Comparison of ENCODE assay signal across 8 mouse cellular contexts in the genomic region with DNA sequence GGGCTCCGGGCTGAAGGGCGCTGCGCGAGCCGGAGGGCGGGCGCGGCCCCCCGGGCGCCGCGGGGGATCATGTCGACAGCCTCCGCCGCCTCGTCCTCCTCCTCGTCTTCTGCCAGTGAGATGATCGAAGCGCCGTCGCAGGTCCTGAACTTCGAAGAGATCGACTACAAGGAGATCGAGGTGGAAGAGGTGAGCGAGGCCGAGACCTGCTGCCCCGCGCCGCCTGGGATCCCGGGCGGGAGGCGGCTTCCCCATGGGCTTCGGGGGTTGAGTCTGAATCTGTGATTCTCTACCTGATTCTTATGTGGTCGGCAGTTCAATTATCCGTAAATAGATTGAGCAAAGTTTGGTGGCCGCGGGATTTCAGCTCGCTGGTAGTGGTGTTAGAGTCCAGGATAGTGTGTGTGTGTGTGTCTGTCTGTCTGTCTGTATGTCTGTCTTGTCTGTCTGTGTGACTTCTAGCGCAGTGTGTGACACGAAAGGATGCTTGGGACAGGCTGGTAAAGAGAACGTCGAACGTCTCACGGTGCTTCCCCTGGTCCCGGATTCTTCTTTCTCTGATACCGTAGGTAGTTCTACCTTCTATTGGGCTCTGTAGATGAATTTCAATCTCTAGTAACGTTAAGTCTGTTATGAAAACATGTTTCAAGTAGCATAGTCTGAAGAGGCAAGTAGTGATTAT. TPM values are rescaled to one million over a fixed set of nuclear protein-coding genes. Genes with fewer than 3 reads are reported as not detected.
DNase-seq lines count a peak whose midpoint lies in the region; ATAC-seq and TF ChIP-seq lines count a peak whose summit lies in the region.

No protein-coding gene starts in this region.

- H3K27me3 ChIP-seq in thymus, adult 2 months (ENCODE audit: control insufficient read depth, insufficient read depth, low read length) = no peaks in the 10 kb centered on the region
- no peaks in the 10 kb centered on the region for H3K27me3 ChIP-seq in midbrain, embryonic 12.5 days

- peak overlapping the region; percentile 79 for H3K4me2 ChIP-seq in midbrain, embryonic 12.5 days (replicated peaks)

- no peak for TF ChIP-seq POLR2A in thymus, adult 2 months (IDR thresholded peaks at IDR 0.05; ENCODE audit: control insufficient read depth, extremely low read depth, insufficient read depth, low read length, poor library complexity)

- no peak for DNase-seq in frontal cortex, postnatal 10 days (ENCODE audit: low spot score in 2 of 2)
- no peak for DNase-seq in thymus, adult 2 months
- no peak for DNase-seq in thymus, postnatal 25 days
- DNase-seq in adrenal gland, adult 8-10 months = no peak
- DNase-seq in spleen, postnatal 14 days (ENCODE audit: low spot score in 2 of 2) = no peak

- no peak for TF ChIP-seq CTCF in thymus, adult 2 months (IDR thresholded peaks at IDR 0.05; ENCODE audit: borderline replicate concordance, control insufficient read depth, extremely low read depth, insufficient read depth, low read length, poor library complexity)

- no peaks in the 10 kb centered on the region for H3K36me3 ChIP-seq in thymus, adult 2 months (ENCODE audit: control insufficient read depth, insufficient read depth, low read length)
- H3K36me3 ChIP-seq in midbrain, embryonic 12.5 days = no peaks in the 10 kb centered on the region

- peak; percentile 35 for ATAC-seq in frontal cortex, adult (ENCODE audit: low TSS enrichment)
- ATAC-seq in inflammation-experienced regulatory T-cells, adult 6 months = peak; percentile 37
- no peak for ATAC-seq in midbrain, embryonic 12.5 days (ENCODE audit: low FRiP score, low read depth)

- H3K4me1 ChIP-seq in thymus, adult 2 months (replicated peaks; ENCODE audit: control insufficient read depth, insufficient read depth, low read length) = no peaks in the 10 kb centered on the region; the same call in 1 of the 2 replicates
- peaks cover 21% of the 10 kb centered on the region for H3K4me1 ChIP-seq in midbrain, embryonic 12.5 days

- WGBS in thymus, adult 2 months = 2% methylated on average over 47 of the region's 47 CpGs
- WGBS in midbrain, embryonic 12.5 days = under 1% methylated on average over 47 of the region's 47 CpGs

- no peaks in the 10 kb centered on the region for H3K9me3 ChIP-seq in midbrain, embryonic 12.5 days

- H3K27ac ChIP-seq in thymus, adult 2 months (ENCODE audit: control insufficient read depth, insufficient read depth, low read length) = peak overlapping the region; percentile 7; the same call in 1 of the 2 replicates
- peak overlapping the region; percentile 97 for H3K27ac ChIP-seq in midbrain, embryonic 12.5 days (replicated peaks)

- H3K4me3 ChIP-seq in thymus, adult 2 months (ENCODE audit: control insufficient read depth, insufficient read depth, low read length) = peak overlapping the region; percentile 83
- peak overlapping the region; percentile 83 for H3K4me3 ChIP-seq in midbrain, embryonic 12.5 days

- peak overlapping the region; percentile 87 for H3K9ac ChIP-seq in midbrain, embryonic 12.5 days (replicated peaks)

RNA-seq across cellular contexts. Expression of gene Map3k7, which starts 0.4 kb away (rescaled TPM):
- polyA plus RNA-seq in thymus, adult 2 months (2012; rRNA removed) = 74.2 and 74.5 TPM in 2 replicates
- polyA plus RNA-seq in inflammation-experienced regulatory T-cells, adult 6 months (2017; shearing (Covaris generic)) = 10 to 100 TPM in 1 of 3 experiments, 1 to 10 TPM in 2; 6.6 to 11.5 (median 7.8) TPM
- 47.3 and 52.3 TPM in 2 replicates for polyA plus RNA-seq in midbrain, embryonic 12.5 days (2016; fragmentation: Nextera tagmentation; extraction: Ambion mirVana)
- total RNA-seq in adrenal gland, adult 8-10 months (2022) = 10 to 100 TPM; 44.5 to 61.1 (median 56.4) TPM
